Comparison of ENCODE assay signal across 22 mouse cellular contexts in genomic region chr3:95046462-95047057, GRCm38 (mm10). TPM values are rescaled to one million over a fixed set of nuclear protein-coding genes. Genes with fewer than 3 reads are reported as not detected.
A peak's percentile ranks its signal among the peaks of the same experiment; 100 is the strongest.
DNase-seq lines count a peak whose midpoint lies in the region; ATAC-seq and TF ChIP-seq lines count a peak whose summit lies in the region.
"Had no signal": no experiment of that assay in that cellular context is flagged by ENCODE, and none has a peak within 500 bp of the region (broad histone marks: within the 10 kb centered on the region; RNA-seq: fewer than 3 reads in every experiment).

No protein-coding gene starts in this region.

- peaks cover 52% of the 10 kb centered on the region for H3K4me1 ChIP-seq in liver, embryonic 12.5 days
- H3K4me1 ChIP-seq in testis, adult 2 months (ENCODE audit: control insufficient read depth, insufficient read depth, low read length), result peaks cover 4% of the 10 kb centered on the region
- H3K4me1 ChIP-seq in midbrain, embryonic 10.5 days, result peaks cover 6% of the 10 kb centered on the region

- no peaks in the 10 kb centered on the region for H3K9me3 ChIP-seq in liver, embryonic 12.5 days (replicated peaks)
- H3K9me3 ChIP-seq in midbrain, embryonic 10.5 days (replicated peaks), result no peaks in the 10 kb centered on the region
- H3K9me3 ChIP-seq: forebrain, embryonic 15.5 days; heart, embryonic 15.5 days; limb, embryonic 12.5 days had no signal

- H3K36me3 ChIP-seq in liver, embryonic 12.5 days, result no peaks in the 10 kb centered on the region
- no peaks in the 10 kb centered on the region for H3K36me3 ChIP-seq in testis, adult 2 months (ENCODE audit: control insufficient read depth, insufficient read depth, low read length)
- H3K36me3 ChIP-seq in midbrain, embryonic 10.5 days, result no peaks in the 10 kb centered on the region
- H3K36me3 ChIP-seq: forebrain, embryonic 15.5 days; heart, embryonic 15.5 days; limb, embryonic 12.5 days had no signal

- no peak for TF ChIP-seq POLR2A in testis, adult 2 months (IDR thresholded peaks at IDR 0.05; ENCODE audit: control insufficient read depth, low read depth, low read length)

- 0 out of 2 replicates have a peak, but pooled peaks cover 3% of the 10 kb centered on the region for H3K27me3 ChIP-seq in liver, embryonic 12.5 days (replicated peaks)
- H3K27me3 ChIP-seq in testis, adult 2 months (ENCODE audit: control insufficient read depth, insufficient read depth, low read length), result no peaks in the 10 kb centered on the region
- H3K27me3 ChIP-seq in midbrain, embryonic 10.5 days (ENCODE audit: low read depth, poor library complexity, severe bottlenecking), result no peaks in the 10 kb centered on the region
- H3K27me3 ChIP-seq: forebrain, embryonic 15.5 days; heart, embryonic 15.5 days; limb, embryonic 12.5 days had no signal

- TF ChIP-seq CTCF in testis, adult 2 months (IDR thresholded peaks at IDR 0.05; ENCODE audit: control insufficient read depth, insufficient read depth, insufficient replicate concordance, low read depth, low read length), result no peak

- DNase-seq in adrenal gland, adult (ENCODE audit: inconsistent age in 2 of 2, low spot score in 1 of 2), result peak; percentile 82 to 89
- DNase-seq in adrenal gland, postnatal 4 days (ENCODE audit: low spot score in 2 of 2), result no peak
- peak; percentile 51 for DNase-seq in adrenal gland, postnatal 10 days
- DNase-seq in embryo, embryonic 10.5 days (ENCODE audit: low spot score), result no peak
- no peak for DNase-seq in gastrocnemius, postnatal 10 days
- DNase-seq in midbrain, embryonic 10.5 days (ENCODE audit: low spot score), result no peak
- DNase-seq: cerebellum, adult 8-10 months; gastrocnemius, postnatal 25 days; heart, postnatal 4 days; lung, embryonic 14.5 days; lung, postnatal 4 days; right cerebral cortex, postnatal 14 days had no signal

- 20% methylated on average over 11 of the region's 11 CpGs for WGBS in liver, embryonic 12.5 days (ENCODE audit: insufficient replicate concordance)
- WGBS in midbrain, embryonic 10.5 days, result 88% methylated on average over 11 of the region's 11 CpGs

- peak overlapping the region; percentile 26 for H3K4me3 ChIP-seq in liver, embryonic 12.5 days
- H3K4me3 ChIP-seq in testis, adult 2 months (ENCODE audit: control insufficient read depth, low read depth, low read length), result no peak overlapping the region
- no peak overlapping the region for H3K4me3 ChIP-seq in midbrain, embryonic 10.5 days
- H3K4me3 ChIP-seq: forebrain, embryonic 15.5 days; heart, embryonic 15.5 days; limb, embryonic 12.5 days had no signal

- H3K4me2 ChIP-seq in liver, embryonic 12.5 days, result peak overlapping the region; percentile 63
- H3K4me2 ChIP-seq: forebrain, embryonic 15.5 days; heart, embryonic 15.5 days; limb, embryonic 12.5 days; lung, embryonic 14.5 days; midbrain, embryonic 11.5 days had no signal

- H3K9ac ChIP-seq in liver, embryonic 12.5 days, result peak overlapping the region; percentile 46
- H3K9ac ChIP-seq: forebrain, embryonic 15.5 days; heart, embryonic 15.5 days; limb, embryonic 12.5 days; lung, embryonic 14.5 days had no signal

- peak overlapping the region; percentile 83 for H3K27ac ChIP-seq in liver, embryonic 12.5 days
- H3K27ac ChIP-seq in testis, adult 2 months (ENCODE audit: control insufficient read depth, insufficient read depth, low read depth, low read length), result peak overlapping the region; percentile 52
- no peak overlapping the region for H3K27ac ChIP-seq in midbrain, embryonic 10.5 days (replicated peaks)
- H3K27ac ChIP-seq: forebrain, embryonic 15.5 days; heart, embryonic 15.5 days; hindbrain, postnatal 0 days; kidney, postnatal 0 days; limb, embryonic 12.5 days had no signal

- peak; percentile 17; the same call in 1 of the 2 replicates for ATAC-seq in liver, embryonic 12.5 days
- ATAC-seq: activated CD4-positive, CD25-positive, alpha-beta regulatory T cell, adult 4 months; forebrain, embryonic 15.5 days; hindbrain, postnatal 0 days; intestine, postnatal 0 days had no signal

RNA-seq across cellular contexts. Expression of gene Psmd4, which starts 4.1 kb away (rescaled TPM):
- total RNA-seq in adrenal gland, postnatal 4 days (2021), result 100 to 1,000 TPM; 243 to 263 TPM
- total RNA-seq in adrenal gland, postnatal 10 days (2021), result 100 to 1,000 TPM; 206 to 221 TPM
- polyA plus RNA-seq in liver, embryonic 12.5 days (2016; fragmentation: Nextera tagmentation; extraction: Ambion mirVana), result 216 and 229 TPM in 2 replicates
- 209 and 219 TPM in 2 replicates for polyA plus RNA-seq in testis, adult 2 months (2012; rRNA removed)
- 100 to 1,000 TPM; 167 to 176 TPM for total RNA-seq in gastrocnemius, postnatal 10 days (2021)
- 341 and 345 TPM in 2 replicates for polyA plus RNA-seq in midbrain, embryonic 10.5 days (2016; fragmentation: Nextera tagmentation; extraction: Ambion mirVana)

RNA-seq across cellular contexts. Expression of gene Zfp687, which starts 31.3 kb away (rescaled TPM):
- 10 to 100 TPM; 76.5 to 81.4 TPM for total RNA-seq in adrenal gland, postnatal 4 days (2021)
- 10 to 100 TPM; 35.3 to 39.8 TPM for total RNA-seq in adrenal gland, postnatal 10 days (2021)
- 12.6 and 14.4 TPM in 2 replicates for polyA plus RNA-seq in liver, embryonic 12.5 days (2016; fragmentation: Nextera tagmentation; extraction: Ambion mirVana)
- 37.7 and 43.3 TPM in 2 replicates for polyA plus RNA-seq in testis, adult 2 months (2012; rRNA removed)
- total RNA-seq in gastrocnemius, postnatal 10 days (2021), result 10 to 100 TPM; 20.2 to 22.6 TPM
- polyA plus RNA-seq in midbrain, embryonic 10.5 days (2016; fragmentation: Nextera tagmentation; extraction: Ambion mirVana), result 40.0 and 42.2 TPM in 2 replicates

Comparison
In these comparisons a context has a peak if more than half of its experiments do, and no peak if none do; other contexts are left out.
1. DNase-seq: peak in adrenal gland, adult (2 of 2) and adrenal gland, postnatal 10 days (single experiment); none in adrenal gland, postnatal 4 days (0 of 2), embryo, embryonic 10.5 days (single experiment), gastrocnemius, postnatal 10 days (single experiment) and midbrain, embryonic 10.5 days (single experiment).